Mouse (Mus musculus): ENCODE measurements around the gene Cxcl2. TPM values are rescaled to one million over a fixed set of nuclear protein-coding genes. Genes with fewer than 3 reads are reported as not detected.

Cxcl2 gene
- not detected for total RNA-seq (2021)
- long read RNA-seq: 0 reads

DNA sequence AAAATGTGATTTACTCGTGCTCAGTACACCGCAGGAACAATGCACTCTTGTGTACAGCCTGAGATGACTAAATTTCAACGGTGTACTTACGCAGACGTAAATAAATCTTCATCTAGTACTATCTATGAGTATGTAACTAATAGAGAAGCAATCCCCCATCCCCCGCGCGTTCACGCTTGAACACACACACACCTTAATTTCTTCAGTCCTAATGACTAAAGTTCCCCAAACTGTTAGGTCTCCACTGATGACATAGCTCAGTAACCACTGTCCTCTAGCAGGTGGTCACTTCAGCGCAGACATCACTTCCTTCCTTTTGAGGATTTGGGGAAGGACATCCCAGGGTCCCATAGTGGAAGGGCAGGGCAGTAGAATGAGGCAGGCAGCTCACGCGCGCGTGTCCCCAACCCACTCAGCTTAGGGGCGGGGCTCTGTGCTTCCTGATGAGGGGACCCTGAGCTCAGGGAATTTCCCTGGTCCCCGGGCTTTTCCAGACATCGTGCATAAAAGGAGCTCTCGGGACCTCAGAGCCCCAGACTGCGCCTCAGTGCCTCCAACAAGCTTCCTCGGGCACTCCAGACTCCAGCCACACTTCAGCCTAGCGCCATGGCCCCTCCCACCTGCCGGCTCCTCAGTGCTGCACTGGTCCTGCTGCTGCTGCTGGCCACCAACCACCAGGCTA lies at the start of gene Cxcl2:
Gene Cxcl2 (plus strand): TSS at position 533 of the 682 bp plus-strand sequence.
- no peak for DNase-seq (ENCODE audit: low spot score in 2 of 2)

DNA sequence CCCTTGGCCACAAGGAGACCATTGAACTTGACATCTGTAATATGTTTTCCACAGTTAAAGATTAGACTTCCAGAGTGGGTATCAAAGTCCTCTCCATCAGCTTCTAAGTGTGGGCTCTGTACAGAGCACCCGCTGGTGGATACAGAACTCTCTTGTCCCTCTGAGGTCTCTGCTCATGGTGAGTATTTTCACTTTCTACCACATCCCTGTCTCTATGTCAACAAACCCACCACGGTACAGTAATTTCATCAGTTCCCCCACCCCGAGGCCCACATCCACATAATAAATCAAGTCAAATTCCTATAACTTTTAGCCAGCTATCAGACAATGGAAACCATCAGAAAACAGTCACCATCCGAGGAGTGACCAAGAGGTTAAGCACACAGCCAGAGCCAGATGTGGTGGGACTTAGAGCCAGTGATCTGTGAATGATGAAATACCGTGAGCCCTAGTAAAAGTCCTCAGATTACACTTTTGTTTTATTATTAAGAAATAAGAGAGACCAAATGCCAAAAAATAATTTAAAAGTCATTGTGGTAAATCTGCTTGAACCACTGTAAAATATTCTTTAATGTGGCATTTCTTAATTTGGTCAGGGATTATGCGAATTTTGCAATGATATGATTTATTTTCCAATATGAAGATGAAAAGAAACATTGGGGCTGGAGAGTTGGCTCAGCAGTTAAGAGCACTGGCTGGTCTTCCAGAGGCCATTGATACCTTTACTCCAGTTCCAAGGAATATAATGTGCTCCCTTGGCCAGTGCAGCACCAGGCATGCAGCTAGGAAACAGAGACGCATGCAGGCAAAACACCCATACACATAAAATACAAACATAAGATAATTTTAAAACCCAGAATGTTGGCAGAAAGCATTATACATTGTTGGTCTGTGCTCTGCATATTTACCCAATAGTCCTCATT lies 48.1 kb upstream of the Cxcl2 start:
- no peak for DNase-seq (ENCODE audit: low spot score in 2 of 2)

DNA sequence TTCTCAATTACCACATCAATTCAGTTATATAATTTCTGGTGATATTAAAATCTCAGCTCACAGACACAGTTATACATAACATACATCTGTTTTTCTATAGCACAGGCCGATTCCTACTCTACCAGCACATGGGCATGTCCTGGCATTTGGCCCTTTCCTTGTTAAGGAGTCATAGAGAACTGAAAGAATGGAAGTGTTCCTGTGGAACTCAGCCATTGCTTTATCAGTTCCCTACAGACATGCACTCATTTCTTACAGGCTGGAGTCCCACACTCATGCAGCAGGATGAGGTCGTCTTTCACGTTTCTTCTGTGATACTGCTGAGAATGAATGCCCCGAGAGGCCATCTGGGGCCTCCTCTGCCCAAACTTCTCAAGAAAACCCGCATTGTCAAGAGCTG lies 46.2 kb upstream of the Cxcl2 start:
- no peak for DNase-seq (ENCODE audit: low spot score in 2 of 2)

DNA sequence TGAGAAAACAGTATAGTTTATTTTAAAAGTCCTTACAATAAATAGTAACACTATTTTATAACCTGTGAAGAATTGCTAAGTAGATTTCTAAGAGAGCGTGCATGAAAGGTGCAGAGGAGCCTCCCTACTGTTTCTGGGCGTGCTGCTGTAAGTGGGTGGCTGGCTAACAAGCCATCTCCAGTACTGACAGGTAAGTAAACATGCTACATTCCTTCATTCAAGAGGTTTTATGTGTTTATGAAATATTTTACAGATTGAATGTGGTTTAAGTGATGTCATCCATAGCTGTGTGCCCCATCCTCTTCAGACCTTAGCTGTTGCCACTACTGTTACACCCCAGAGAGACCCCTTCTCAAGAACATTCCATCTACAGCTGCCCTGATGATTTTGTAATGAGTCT lies 45.2 kb upstream of the Cxcl2 start:
- no peak for DNase-seq (ENCODE audit: low spot score in 2 of 2)

DNA sequence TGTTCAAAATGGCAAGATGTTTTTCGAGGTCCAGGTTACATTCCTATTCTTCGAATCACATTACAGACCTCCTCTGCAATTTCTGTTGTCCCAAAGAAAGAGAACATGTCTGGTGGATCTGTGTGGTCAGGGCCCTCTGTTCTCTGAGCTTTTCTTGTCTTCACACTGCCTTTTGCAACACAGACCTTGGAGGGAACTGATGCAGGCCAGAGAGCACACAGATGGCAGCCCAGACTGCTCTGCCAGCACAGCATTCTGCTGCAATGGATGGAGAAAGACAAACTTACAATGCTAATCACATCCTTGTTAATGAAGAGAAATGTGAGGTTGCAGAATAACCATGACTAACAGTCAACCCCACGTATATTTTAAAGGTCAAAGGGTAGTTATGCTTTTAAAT lies 44.6 kb upstream of the Cxcl2 start:
- no peak for DNase-seq (ENCODE audit: low spot score in 2 of 2)

DNA sequence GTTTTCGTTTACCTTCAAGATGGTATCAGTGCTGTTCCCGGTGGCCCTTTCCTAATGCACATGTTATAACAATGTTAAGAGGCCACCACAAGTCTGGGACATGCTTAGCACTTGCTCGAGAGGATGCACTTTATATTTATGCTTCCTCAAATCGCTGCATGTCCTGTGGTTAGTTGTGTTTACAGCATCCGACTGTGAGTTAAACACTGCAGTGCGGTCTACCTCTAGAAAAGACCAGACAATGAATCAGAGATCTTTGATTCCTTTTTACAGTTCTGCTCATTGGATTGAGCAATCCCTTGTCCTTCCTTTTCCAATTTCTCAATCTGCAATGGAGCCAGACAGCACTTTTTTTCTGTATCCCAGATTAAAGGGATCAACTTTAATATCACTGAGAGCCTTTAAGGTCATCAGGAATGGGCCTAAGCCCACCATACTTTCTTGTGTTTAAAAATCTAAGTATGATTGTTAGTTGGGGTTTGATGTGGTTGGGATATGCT lies 41.7 kb upstream of the Cxcl2 start:
- DNase-seq (ENCODE audit: low spot score in 2 of 2): no peak

DNA sequence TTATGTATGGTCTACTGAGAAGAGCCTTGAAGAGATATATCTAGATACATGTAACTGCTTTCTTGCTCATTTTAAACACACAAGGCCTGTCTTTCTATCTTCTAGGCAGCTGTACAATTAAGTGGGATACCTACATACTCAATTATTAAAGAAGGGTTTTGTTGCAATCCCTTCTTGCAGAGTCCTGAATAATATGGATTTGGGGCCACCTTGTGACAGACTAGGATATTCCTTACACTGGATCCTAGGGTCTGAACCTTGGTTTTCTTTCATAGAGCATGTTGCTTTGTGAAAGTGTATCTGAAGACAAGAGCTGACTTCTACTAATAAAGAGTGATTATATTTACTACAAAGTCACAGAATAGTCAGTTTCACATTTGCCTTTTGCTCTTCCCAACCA lies 36.9 kb upstream of the Cxcl2 start:
- DNase-seq (ENCODE audit: low spot score in 2 of 2): no peak

DNA sequence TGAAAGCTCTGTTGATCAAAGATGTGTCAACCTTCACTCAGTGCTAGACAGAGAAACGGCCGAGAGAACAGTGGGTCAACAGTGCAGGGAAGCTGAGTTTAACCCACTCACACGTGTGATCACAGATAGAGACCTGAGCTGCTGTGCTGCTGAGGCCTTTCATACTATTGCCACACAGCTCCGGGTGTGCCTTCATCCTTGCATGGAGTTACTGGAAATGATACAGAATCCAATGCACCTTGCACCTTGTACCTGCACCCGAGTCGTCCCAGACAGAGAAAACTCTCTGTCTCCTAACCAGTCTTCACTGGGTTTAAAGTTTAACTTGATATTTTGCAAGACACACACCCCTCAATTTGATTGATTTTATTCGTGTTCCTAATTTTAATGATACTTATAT lies 31.3 kb upstream of the Cxcl2 start:
- no peak for DNase-seq (ENCODE audit: low spot score in 2 of 2)

DNA sequence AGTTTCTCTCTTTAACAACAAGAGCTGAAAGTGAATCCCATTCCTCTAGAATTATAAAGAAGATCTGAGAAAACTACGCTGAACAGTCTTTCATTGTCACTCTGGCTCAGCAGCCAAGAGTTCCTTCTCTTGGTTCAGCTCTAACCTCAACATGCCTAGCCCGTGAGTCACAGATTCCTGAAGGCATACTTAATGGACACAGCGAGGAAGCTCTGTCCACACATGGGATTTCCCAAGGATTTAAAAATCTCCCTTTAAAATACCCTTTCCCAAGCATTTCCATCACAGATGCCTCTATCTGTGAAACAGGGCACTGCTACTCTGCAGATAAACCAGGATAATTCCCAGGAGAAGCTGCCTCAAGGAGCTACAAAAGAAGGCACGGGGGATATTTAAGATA lies 27.6 kb upstream of the Cxcl2 start:
- DNase-seq (ENCODE audit: low spot score in 2 of 2): no peak

DNA sequence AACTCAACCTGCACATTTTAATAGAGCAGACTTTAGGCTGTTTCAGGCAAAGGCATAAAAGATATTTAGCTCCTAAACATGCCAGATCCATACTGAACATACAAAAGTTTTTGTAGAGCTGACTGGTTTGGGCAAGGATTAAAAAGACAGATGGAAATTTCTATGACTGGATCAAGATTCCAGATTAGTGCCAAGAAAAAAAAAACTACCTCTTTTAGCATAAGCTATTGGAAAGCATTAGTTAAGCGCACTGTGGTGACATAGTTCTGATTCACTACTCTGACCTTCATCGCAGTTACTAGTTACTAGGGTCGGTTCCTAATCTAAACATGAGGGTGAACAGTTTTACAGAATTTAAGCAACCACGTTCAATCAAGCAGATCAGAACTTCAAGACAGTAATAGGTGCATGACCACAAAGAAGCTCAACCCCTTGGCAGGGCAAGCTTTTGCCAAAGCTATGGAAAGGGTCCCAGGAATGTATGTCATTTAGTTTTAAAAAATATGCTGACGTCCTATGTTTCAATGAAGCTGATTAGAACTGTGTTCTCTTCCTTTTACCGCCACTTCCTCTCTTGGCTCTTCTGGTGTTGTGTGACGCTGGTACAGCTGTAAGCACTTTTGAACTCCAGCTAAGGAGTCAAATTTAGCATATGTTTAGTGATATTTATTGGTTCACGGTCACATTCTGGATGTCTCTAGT lies 27.0 kb upstream of the Cxcl2 start:
- no peak for DNase-seq (ENCODE audit: low spot score in 2 of 2)

DNA sequence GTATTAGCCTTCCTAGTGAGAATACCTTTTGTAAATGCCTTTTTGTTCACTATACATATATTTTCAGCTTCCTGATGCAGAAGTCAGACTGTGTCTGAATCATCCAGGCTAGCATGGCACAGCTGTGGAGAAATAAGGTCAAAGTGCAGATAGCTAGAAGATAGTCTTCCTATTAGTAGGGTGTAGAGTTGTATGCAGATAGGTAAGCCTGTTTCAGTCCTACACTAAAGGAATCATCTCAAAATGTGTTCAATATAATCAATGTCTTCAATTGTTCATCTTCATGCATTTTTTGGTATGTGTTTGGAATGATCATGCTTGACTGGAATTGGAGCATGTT lies 26.5 kb upstream of the Cxcl2 start:
- no peak for DNase-seq (ENCODE audit: low spot score in 2 of 2)

DNA sequence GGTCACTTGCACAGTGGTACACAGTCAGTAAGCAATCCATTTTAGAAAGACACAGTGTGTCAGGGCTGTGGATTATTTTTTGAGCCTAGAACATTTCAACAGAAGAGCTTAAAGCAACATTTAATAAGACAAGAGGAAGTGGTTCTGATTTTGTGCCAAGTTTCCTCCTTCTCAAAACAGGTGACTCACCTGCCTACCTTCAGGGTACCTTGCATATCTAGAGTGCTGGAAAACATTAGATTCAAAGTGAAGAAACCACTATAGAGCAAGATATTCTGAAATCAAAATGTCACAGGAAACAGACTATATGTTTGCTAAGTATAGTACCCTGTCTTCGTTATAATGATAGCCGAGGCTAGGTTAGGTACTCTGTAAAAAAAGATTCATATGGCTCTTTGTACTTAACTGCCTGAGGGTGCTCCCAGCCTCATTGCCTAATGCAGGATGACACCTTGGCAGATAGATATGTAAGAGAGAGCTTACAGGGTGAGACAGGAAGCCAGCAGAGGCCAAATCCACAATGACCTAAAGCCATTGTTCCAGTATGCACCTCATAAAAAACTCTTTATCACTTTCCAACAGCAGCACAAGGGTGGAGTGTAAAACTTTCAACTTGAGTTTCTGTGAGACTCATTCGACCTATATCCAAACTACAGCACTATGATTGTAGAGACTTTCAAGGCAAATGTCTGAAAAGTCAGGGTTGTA lies 24.2 kb upstream of the Cxcl2 start:
- no peak for DNase-seq (ENCODE audit: low spot score in 2 of 2)

DNA sequence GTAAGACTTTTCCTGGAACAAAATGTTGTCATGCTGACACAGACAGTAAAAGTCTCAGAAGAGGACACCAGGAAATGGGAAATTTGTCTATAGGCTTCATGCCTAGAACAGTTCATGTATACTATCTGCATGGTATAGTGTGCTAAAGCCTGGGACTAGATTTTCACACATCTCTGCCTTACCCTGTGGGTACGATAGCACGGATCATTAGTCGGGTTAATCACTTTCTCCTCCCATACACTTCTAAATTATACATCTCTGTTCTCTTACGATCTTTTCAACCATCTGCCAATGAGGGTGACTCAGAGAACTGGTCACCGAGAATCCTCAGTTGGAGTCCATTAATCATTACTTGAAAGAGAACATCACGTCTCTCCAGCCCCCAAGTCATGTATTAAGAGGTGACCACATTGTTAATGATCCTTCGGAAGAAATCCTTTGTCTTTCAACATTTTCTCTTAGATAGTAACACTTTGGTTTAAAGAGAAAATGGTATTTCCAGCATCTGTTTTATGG lies 23.3 kb upstream of the Cxcl2 start:
- DNase-seq (ENCODE audit: low spot score in 2 of 2): no peak

DNA sequence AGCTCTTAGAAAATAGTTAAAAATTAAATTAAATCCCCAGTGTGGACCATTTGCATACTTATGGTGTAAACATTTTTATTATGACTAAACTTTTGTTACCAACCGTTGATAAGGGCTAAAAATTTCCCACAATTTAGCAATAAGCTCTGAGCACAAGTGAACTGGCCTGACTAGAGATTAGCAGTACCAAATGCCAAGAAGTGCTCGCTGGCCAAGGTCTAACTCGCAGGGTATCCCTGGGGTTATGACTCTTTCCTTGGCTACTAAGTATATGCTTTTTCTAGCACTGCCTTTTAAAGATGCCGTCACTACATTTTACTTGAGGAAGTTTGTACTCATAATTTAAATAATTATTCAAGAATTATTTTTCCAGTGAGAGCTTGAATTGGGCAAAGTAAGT lies 22.6 kb upstream of the Cxcl2 start:
- no peak for DNase-seq (ENCODE audit: low spot score in 2 of 2)

DNA sequence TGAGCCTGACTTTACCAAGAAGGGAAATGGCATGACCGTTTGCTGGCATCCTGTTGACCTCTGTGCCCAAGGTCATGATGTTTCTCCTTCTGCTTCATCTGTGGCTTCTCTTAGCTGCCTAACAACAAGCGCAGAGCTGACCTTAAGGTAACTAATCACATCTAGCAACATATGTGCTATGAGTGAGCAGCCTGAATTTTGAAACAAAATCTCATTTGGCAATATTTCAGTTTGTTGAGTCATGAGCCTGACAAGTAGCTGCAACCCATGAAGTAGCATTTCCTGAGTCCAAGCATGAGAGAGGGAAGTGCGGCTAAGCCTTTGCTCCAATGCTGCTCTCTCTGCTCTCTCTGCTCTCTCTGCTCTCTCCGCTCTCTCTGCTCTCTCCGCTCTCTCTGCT lies 22.0 kb upstream of the Cxcl2 start:
- no peak for DNase-seq (ENCODE audit: low spot score in 2 of 2)

DNA sequence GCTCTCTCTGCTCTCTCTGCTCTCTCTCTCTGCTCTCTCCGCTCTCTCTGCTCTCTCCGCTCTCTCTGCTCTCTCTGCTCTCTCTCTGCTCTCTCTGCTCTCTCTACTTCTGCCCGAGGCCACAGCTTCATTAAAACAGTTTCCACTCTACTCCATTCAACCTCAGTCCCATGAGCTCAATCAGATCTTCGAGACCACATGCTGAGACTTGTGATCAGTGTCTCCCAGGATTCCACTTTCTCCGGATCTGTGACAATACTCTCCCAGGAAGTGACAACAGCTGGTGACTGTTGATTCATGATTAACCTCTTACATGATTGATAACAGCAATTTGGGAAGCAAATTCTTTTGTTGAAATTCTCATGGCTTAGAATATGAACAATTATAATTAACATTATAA lies 21.5 kb upstream of the Cxcl2 start:
- DNase-seq (ENCODE audit: low spot score in 2 of 2): no peak

DNA sequence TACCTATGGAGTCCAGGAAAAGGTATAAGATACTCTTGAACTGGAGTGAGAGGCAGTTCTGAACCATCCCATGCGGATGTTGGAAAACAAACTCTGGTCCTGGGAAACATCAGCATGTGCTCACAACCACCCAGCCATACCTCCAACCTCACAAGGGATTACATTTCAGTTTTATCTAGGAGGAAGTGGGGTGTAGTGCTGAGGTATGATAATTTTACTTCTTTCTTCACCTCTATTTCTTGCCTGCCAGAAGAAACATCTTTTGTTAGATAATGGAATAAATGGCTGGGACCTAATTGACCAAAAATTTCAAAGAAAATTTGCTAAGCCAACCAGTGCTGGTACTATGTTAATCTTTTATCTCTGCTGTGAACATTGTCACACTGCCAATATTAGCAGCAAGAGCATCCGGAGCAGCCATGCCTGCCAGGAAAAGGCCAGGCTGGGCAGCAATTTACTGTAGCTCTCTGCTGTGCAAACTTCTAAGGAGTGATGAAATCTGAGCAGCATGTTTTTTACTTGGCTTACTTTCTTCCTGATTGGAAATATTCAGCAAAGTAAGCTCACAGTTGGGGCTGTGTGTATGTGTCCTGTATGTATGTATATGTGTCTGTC lies 18.9 kb upstream of the Cxcl2 start:
- no peak for DNase-seq (ENCODE audit: low spot score in 2 of 2)

DNA sequence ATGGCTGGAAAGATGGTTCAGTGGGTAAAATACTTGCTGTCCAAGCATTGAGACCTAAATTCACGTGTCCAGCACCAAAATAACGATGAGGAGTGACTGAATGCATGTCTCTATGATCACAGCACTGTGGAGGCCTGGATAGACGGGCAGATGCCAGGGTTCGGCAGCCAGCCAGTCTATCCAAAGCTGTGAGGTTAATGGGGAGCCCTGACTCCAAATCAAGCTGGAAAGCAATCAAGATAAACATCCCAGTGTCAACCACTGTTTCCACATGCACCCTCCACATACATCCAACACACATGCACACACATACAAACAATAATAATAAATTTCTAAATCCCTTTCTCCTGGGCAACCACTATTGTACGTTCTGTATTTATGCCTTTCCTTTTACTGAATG lies 15.0 kb upstream of the Cxcl2 start:
- DNase-seq (ENCODE audit: low spot score in 2 of 2): no peak

DNA sequence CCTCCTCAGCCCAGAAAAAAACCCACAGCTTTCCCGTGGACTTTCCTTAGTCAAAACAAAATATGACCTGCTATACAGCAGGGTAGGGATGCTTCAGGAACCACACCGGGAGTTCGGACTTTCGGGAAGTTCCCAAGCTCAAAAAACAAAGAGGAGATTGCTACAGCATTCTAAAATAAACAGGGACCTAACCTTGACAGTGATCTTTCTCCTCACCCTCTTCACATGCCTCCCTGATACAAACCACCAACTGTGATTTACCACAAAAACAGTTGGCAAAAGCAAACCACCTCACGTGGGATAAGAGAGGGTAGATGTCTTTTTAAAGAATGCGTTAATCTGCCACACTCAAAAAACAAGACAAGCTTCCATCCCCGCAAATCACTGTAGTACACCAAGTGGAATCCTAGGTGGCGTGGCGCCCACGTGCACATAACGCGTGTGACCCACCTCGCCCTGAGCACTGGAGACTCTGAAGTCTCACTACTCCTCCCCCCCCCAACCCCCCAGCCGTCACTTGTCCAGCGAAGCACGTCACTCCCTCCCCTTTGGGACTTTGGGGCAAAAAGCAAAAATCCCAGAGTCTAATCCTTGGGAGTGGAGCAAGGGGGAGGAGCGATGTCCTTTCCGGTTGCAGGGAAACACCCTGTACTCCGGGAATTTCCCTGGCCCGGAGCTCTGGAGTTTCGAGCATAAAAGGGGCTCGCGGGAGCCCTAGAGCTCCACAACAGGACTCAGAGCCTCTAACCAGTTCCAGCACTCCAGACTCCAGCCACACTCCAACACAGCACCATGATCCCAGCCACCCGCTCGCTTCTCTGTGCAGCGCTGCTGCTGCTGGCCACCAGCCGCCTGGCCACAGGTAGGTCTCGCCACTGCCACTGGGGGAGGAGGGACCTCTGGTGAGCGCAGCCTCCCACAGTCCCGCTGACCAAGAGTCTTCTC lies 12.9 kb upstream of the Cxcl2 start, which contains the start of gene Cxcl1:
Gene Cxcl1 (plus strand): TSS at position 723 of the 945 bp plus-strand sequence.
- peak in 1 of 2 experiments; percentile 40 for DNase-seq (ENCODE audit: low spot score in 2 of 2)

DNA sequence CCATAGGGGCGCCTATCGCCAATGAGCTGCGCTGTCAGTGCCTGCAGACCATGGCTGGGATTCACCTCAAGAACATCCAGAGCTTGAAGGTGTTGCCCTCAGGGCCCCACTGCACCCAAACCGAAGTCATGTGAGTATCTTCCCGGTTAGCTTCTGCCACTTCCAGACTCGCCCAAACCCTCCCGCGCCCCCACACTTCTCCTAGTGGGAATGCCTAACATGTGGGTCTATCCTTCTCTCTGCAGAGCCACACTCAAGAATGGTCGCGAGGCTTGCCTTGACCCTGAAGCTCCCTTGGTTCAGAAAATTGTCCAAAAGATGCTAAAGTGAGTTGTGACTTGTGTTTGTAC lies 12.2 kb upstream of the Cxcl2 start:
- DNase-seq (ENCODE audit: low spot score in 2 of 2): no peak
